Mouse (Mus musculus) megakaryocyte, embryonic 14.5 days (primary cell): ENCODE measurements around the gene Pias4.

Experiments
- FLI1 ChIP-seq: IDR thresholded peaks from 2 replicates; pipeline ENCODE4 v1.6.1; 2012; ENCODE audit warnings: low read length, inconsistent platforms, mixed read lengths
- GATA1 ChIP-seq: IDR thresholded peaks from 3 replicates; pipeline ENCODE4 v1.6.1; 2012; ENCODE audit warnings: mixed read lengths, low read length, inconsistent platforms, borderline replicate concordance

GRCm38 (mm10) chr10:81134966-81135681, 32.6 kb downstream of the Pias4 start, which contains the start of gene Zbtb7a:
- TF ChIP-seq FLI1 (no peak), GATA1 (no peak)
